Mouse (Mus musculus): Measurements from ENCODE around the gene Mef2a. TPM values are rescaled to one million over a fixed set of nuclear protein-coding genes. Genes with fewer than 3 reads are reported as not detected.
A peak's percentile ranks its signal among the peaks of the same experiment; 100 is the strongest.

Mef2a gene
- polyA plus RNA-seq, 1 experiment from 2014 or later, result 11.0 TPM

DNA sequence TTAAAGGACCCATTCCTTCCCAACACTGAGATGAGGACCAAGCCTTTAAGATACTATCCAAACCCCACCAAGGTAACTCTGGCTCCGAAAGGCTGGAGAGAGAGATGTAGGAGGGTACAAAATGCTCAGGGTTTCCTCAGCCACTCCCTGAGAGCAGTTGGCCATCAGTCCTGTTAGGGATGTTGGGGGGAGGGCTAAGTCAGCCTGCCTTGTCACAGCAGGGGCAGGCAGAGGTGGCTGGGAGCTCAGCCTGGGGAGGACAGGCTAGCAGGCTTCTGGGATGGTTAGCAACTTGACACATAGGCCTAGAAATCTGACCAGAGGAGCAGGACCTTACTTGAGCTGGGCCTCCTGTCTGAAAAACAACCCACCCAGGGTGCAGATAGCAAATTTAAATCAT lies 145.1 kb downstream of the Mef2a start:
- H3K9me3 ChIP-seq (replicated peaks), result no peaks in the 10 kb centered on the region
- H3K36me3 ChIP-seq, result peaks cover 8% of the 10 kb centered on the region; the same call in 1 of the 2 replicates
- ATAC-seq (ENCODE audit: low read depth) (no peak), DNase-seq (no peak)
- WGBS (ENCODE audit: insufficient replicate concordance), result 58% methylated on average over 1 of the region's 1 CpGs
- no peak overlapping the region for H3K4me2 ChIP-seq
- H3K9ac ChIP-seq, result no peak overlapping the region
- peaks cover 15% of the 10 kb centered on the region for H3K4me1 ChIP-seq (replicated peaks)
- H3K4me3 ChIP-seq (replicated peaks), result no peak overlapping the region
- H3K27me3 ChIP-seq, result no peaks in the 10 kb centered on the region
- H3K27ac ChIP-seq, result no peak overlapping the region

DNA sequence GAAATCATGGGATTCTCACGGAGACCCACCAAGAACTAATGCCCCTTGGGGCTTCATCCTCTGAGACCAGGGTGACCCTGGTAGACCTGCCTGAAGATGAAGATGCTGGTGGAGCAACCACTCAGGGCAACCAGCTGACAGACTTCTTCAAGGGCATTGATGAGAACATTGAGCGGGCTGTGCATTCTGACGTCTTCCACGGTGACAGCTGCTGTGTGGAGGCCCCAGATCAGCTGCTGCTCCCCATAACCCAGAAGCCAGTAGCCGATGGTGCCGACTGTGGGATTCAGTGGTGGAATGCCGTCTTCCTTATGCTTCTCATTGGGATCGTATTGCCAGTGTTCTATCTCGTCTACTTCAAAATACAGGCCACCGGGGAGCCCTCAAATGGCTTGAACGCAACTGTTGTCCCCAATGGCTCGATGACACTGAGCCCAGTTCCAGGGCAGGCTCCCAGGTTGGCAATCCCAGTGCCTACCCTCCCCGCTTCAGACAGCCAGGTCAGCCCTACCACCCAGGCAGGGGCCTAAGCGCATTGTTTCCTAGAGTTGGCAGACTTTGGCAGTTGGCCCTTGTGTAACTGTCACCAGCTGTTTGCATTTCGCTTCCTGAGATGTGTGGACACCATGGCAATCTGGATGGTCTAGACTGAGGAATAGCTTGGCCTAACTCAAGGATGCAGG lies 146.6 kb downstream of the Mef2a start:
- no peak overlapping the region for H3K9ac ChIP-seq
- no peak for ATAC-seq (ENCODE audit: low read depth)
- no peak overlapping the region for H3K27ac ChIP-seq
- DNase-seq, result no peak
- 88% methylated on average over 15 of the region's 15 CpGs for WGBS (ENCODE audit: insufficient replicate concordance)
- H3K4me1 ChIP-seq (replicated peaks), result peaks cover 20% of the 10 kb centered on the region
- no peaks in the 10 kb centered on the region for H3K27me3 ChIP-seq
- no peak overlapping the region for H3K4me3 ChIP-seq (replicated peaks)
- no peak overlapping the region for H3K4me2 ChIP-seq
- 0 out of 2 replicates have a peak, but pooled peaks cover 3% of the 10 kb centered on the region for H3K36me3 ChIP-seq
- no peaks in the 10 kb centered on the region for H3K9me3 ChIP-seq (replicated peaks)

DNA sequence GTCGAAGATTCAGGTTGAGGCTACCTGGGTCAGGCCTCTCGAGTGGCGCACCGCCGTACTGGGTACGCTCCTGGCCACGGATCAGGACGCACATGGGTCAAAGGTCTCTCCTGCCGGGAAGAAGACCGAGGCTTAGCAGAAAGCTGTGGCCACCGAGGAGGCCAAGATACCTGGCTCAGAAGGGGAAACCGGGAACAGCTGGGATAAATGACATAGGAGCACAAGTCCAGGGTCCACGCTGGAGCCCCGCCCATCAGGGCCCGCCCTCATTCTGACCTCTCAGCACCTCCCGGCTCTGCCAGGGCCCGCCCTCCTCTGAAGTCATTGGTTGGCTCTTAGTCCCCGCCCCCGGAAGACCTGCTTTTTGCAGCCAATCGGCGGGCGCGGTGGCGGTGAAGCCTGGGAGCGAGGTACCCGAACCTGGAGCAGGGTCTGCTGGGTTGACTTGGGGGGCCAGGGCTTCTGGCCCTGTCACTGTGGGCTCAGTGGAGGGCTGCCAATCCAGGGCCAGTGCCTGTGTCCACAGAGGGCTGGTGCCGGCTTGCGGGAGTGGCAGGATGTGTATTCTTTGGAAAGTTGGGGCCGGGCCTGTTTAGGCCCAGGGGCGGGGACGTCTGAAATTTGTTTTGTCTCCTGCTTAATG lies 150.3 kb downstream of the Mef2a start, which contains the start of gene Lysmd4:
Gene Lysmd4, plus strand, starts transcription at position 325 of the 643 bp plus-strand sequence.
- peak; percentile 94 for DNase-seq
- Histone ChIP-seq H3K4me2 (peak within 1 kb of the TSS; percentile 89), H3K9me3 (replicated peaks) (no peaks in the 10 kb centered on the region), H3K27me3 (no peaks in the 10 kb centered on the region), H3K27ac (0 out of 2 replicates have a peak within 1 kb of the TSS, but pooled peaks have one; percentile 34), H3K4me3 (replicated peaks) (peak within 1 kb of the TSS; percentile 82), H3K36me3 (0 out of 2 replicates have a peak, but pooled peaks cover 3% of the 10 kb centered on the region), H3K9ac (peak within 1 kb of the TSS; percentile 80), H3K4me1 (replicated peaks) (peaks cover 20% of the 10 kb centered on the region)
- WGBS (ENCODE audit: insufficient replicate concordance), result 4% methylated on average over 31 of the region's 31 CpGs
- ATAC-seq (ENCODE audit: low read depth), result peak; percentile 99

DNA sequence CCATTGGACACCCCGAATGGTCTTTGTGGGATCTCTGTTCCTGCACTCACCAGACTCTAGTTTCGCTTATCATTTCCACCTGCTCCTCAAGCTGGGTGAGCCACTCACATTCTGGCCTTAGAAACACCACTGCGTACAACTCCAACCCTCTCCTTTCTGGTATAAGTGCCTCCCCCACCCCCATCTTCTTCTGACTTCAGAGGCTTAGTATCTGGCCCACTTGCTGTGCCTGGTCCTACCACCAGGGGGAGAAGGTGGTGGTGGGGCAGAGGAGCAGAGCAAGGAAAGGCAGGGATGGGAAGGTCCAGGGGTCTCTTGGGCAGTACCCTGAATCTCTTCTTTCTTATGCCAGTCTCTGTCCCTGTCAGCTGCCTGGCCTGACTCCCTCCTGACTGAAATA lies 155.6 kb downstream of the Mef2a start:
- H3K4me2 ChIP-seq, result no peak overlapping the region
- H3K4me1 ChIP-seq (replicated peaks), result peaks cover 17% of the 10 kb centered on the region
- no peaks in the 10 kb centered on the region for H3K27me3 ChIP-seq
- DNase-seq (peak; percentile 47), ATAC-seq (ENCODE audit: low read depth) (no peak)
- H3K27ac ChIP-seq, result no peak overlapping the region
- WGBS (ENCODE audit: insufficient replicate concordance), result 69% methylated on average over 3 of the region's 3 CpGs
- H3K4me3 ChIP-seq (replicated peaks), result no peak overlapping the region
- no peaks in the 10 kb centered on the region for H3K36me3 ChIP-seq
- H3K9ac ChIP-seq, result no peak overlapping the region
- H3K9me3 ChIP-seq (replicated peaks), result no peaks in the 10 kb centered on the region

GRCm38 (mm10) chr7:67216351-67216750 lies 156.3 kb downstream of the Mef2a start:
- H3K9ac ChIP-seq, result no peak overlapping the region
- no peak overlapping the region for H3K27ac ChIP-seq
- no peaks in the 10 kb centered on the region for H3K36me3 ChIP-seq
- WGBS (ENCODE audit: insufficient replicate concordance), result 47% methylated on average over 6 of the region's 6 CpGs
- no peaks in the 10 kb centered on the region for H3K9me3 ChIP-seq (replicated peaks)
- H3K4me3 ChIP-seq (replicated peaks), result no peak overlapping the region
- H3K4me1 ChIP-seq (replicated peaks), result peaks cover 19% of the 10 kb centered on the region
- DNase-seq (no peak), ATAC-seq (ENCODE audit: low read depth) (peak; percentile 51)
- H3K27me3 ChIP-seq, result no peaks in the 10 kb centered on the region
- H3K4me2 ChIP-seq, result no peak overlapping the region

DNA sequence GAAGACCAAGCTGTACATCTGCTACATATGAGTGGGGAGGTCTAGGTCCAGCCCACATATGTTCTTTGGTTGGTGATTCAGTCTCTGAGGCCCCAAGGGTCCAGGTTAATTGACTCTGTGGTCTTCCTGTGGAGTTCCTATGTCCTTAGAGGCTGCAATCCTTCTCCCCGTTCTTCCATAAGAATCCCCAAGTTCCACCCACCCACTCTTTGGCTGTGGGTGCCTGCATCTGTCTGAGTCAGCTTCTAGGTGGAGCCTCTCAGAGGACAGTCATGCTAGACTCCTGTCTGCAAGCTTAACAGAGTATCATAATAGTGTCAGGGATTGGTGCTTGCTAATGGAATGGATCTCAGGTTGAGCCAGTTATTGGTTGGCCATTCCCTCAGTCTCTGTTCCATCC lies 159.1 kb downstream of the Mef2a start:
- no peak for ATAC-seq (ENCODE audit: low read depth)
- Histone ChIP-seq H3K9ac (no peak overlapping the region), H3K36me3 (no peaks in the 10 kb centered on the region), H3K27ac (no peak overlapping the region), H3K4me3 (replicated peaks) (no peak overlapping the region), H3K4me2 (no peak overlapping the region), H3K4me1 (replicated peaks) (peaks cover 37% of the 10 kb centered on the region), H3K27me3 (no peaks in the 10 kb centered on the region), H3K9me3 (replicated peaks) (no peaks in the 10 kb centered on the region)
- no peak for DNase-seq
- WGBS (ENCODE audit: insufficient replicate concordance), result 63% methylated on average over 1 of the region's 1 CpGs

GRCm38 (mm10) chr7:67211971-67212370 lies 160.7 kb downstream of the Mef2a start:
- ATAC-seq (ENCODE audit: low read depth) (no peak), DNase-seq (no peak)
- Histone ChIP-seq H3K4me3 (replicated peaks) (no peak overlapping the region), H3K27ac (no peak overlapping the region), H3K36me3 (no peaks in the 10 kb centered on the region), H3K9ac (no peak overlapping the region), H3K27me3 (no peaks in the 10 kb centered on the region), H3K4me1 (replicated peaks) (peaks cover 34% of the 10 kb centered on the region), H3K9me3 (replicated peaks) (no peaks in the 10 kb centered on the region), H3K4me2 (no peak overlapping the region)
- WGBS (ENCODE audit: insufficient replicate concordance), result 58% methylated on average over 4 of the region's 4 CpGs

GRCm38 (mm10) chr7:67211341-67211740 lies 161.3 kb downstream of the Mef2a start:
- H3K4me2 ChIP-seq, result no peak overlapping the region
- peaks cover 28% of the 10 kb centered on the region for H3K4me1 ChIP-seq (replicated peaks)
- H3K9ac ChIP-seq, result no peak overlapping the region
- H3K27me3 ChIP-seq, result no peaks in the 10 kb centered on the region
- no peak overlapping the region for H3K4me3 ChIP-seq (replicated peaks)
- H3K36me3 ChIP-seq, result no peaks in the 10 kb centered on the region
- ATAC-seq (ENCODE audit: low read depth), result no peak
- 68% methylated on average over 6 of the region's 6 CpGs for WGBS (ENCODE audit: insufficient replicate concordance)
- DNase-seq, result no peak
- no peaks in the 10 kb centered on the region for H3K9me3 ChIP-seq (replicated peaks)
- no peak overlapping the region for H3K27ac ChIP-seq

GRCm38 (mm10) chr7:67210004-67210833 lies 162.4 kb downstream of the Mef2a start:
- 0 out of 2 replicates have a peak overlapping the region, but pooled peaks have one; percentile 3 for H3K9ac ChIP-seq
- no peak overlapping the region for H3K4me3 ChIP-seq (replicated peaks)
- no peaks in the 10 kb centered on the region for H3K9me3 ChIP-seq (replicated peaks)
- peak overlapping the region; percentile 50 for H3K27ac ChIP-seq
- peaks cover 23% of the 10 kb centered on the region for H3K4me1 ChIP-seq (replicated peaks)
- H3K36me3 ChIP-seq, result no peaks in the 10 kb centered on the region
- WGBS (ENCODE audit: insufficient replicate concordance), result 10% methylated on average over 6 of the region's 6 CpGs
- no peaks in the 10 kb centered on the region for H3K27me3 ChIP-seq
- ATAC-seq (ENCODE audit: low read depth) (peak; percentile 88), DNase-seq (peak; percentile 38)
- H3K4me2 ChIP-seq, result 0 out of 2 replicates have a peak overlapping the region, but pooled peaks have one; percentile 4

- DNase-seq (no peak), ATAC-seq (ENCODE audit: low read depth) (no peak)
- no peak overlapping the region for H3K27ac ChIP-seq
- no peaks in the 10 kb centered on the region for H3K9me3 ChIP-seq (replicated peaks)
- H3K9ac ChIP-seq, result no peak overlapping the region
- WGBS (ENCODE audit: insufficient replicate concordance), result 68% methylated on average over 1 of the region's 1 CpGs
- no peaks in the 10 kb centered on the region for H3K27me3 ChIP-seq
- no peaks in the 10 kb centered on the region for H3K36me3 ChIP-seq
- H3K4me3 ChIP-seq (replicated peaks), result no peak overlapping the region
- H3K4me2 ChIP-seq, result no peak overlapping the region
- H3K4me1 ChIP-seq (replicated peaks), result peaks cover 23% of the 10 kb centered on the region
These were observed 164.3 kb downstream of the Mef2a start for GRCm38 (mm10) chr7:67208317-67208716.

- no peaks in the 10 kb centered on the region for H3K9me3 ChIP-seq (replicated peaks)
- no peak overlapping the region for H3K4me3 ChIP-seq (replicated peaks)
- no peaks in the 10 kb centered on the region for H3K36me3 ChIP-seq
- no peaks in the 10 kb centered on the region for H3K27me3 ChIP-seq
- peaks cover 23% of the 10 kb centered on the region for H3K4me1 ChIP-seq (replicated peaks)
- 44% methylated on average over 6 of the region's 6 CpGs for WGBS (ENCODE audit: insufficient replicate concordance)
- no peak for ATAC-seq (ENCODE audit: low read depth)
- H3K4me2 ChIP-seq, result no peak overlapping the region
- no peak overlapping the region for H3K27ac ChIP-seq
- no peak for DNase-seq
- no peak overlapping the region for H3K9ac ChIP-seq
These were observed 165.0 kb downstream of the Mef2a start for GRCm38 (mm10) chr7:67207701-67208100.
